Mouse (Mus musculus): Measurements from ENCODE around the gene Galt.
"Not testable (repeated sequence)": the region's sequence is repeated elsewhere in the genome, so short reads cannot be mapped to it uniquely, and the experiment has no call there.

Gene Galt

GRCm38 (mm10) chr4:41740380-41741157, 14.5 kb upstream of the Galt start:
- peak in 1 of 2 experiments; percentile 67 for DNase-seq (ENCODE audit: low spot score in 2 of 2)

DNA sequence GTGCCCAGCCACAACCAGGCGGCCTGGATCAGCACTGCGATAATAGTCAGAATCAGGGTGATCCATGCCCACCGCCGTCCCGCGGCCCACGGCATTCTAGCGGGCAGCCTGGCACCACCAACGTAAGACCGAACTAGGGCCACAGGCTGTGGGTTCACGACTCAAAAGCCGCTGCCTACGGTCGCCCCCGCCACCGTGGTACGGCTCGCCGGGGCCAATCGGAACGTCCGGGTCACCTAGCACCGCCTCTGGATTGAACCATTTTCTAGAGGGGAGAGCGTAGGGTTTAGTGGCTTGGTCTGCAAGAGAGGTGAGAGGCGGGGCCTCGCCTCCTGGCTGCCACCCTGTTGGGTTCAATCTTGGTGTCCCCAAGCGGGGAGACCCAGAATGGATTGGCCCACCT, 13.9 kb upstream of the Galt start:
- peak; percentile 77 to 88 for DNase-seq (ENCODE audit: low spot score in 2 of 2)

- no peak for DNase-seq (ENCODE audit: low spot score in 2 of 2)
Observed at GRCm38 (mm10) chr4:41744131-41744530, 10.9 kb upstream of the Galt start.

DNA sequence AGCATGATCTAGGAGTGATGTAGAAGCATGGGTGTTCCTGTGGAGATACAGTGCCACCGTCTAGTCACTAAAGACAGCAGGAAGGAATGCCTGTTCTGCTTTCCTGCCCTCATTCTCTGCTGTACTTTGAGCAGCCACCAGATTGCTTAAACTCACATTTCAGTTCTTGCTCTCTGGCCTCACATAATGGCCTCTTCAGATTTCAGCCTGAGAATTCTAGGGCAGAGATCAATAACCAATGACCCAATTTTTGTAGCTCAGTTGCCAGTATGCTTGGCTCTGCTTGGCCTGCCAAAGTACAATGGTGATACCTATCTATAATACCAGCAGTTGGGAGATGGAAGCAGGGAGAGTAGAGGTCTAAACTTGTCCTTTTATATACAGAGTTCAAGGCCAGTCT, 10.0 kb upstream of the Galt start:
- DNase-seq (ENCODE audit: low spot score in 2 of 2): no peak

- DNase-seq (ENCODE audit: low spot score in 2 of 2): peak; percentile 82 to 89
Observed at GRCm38 (mm10) chr4:41755338-41756305, 594 bp downstream of the Galt start, which contains the start of gene Sigmar1. Sigmar1 (minus strand) TSS chr4:41756157.

GRCm38 (mm10) chr4:41756440-41756839, 1.4 kb downstream of the Galt start:
- DNase-seq (ENCODE audit: low spot score in 2 of 2): no peak

- no peak for DNase-seq (ENCODE audit: low spot score in 2 of 2)
Observed at GRCm38 (mm10) chr4:41757321-41757720, 2.3 kb downstream of the Galt start.

DNA sequence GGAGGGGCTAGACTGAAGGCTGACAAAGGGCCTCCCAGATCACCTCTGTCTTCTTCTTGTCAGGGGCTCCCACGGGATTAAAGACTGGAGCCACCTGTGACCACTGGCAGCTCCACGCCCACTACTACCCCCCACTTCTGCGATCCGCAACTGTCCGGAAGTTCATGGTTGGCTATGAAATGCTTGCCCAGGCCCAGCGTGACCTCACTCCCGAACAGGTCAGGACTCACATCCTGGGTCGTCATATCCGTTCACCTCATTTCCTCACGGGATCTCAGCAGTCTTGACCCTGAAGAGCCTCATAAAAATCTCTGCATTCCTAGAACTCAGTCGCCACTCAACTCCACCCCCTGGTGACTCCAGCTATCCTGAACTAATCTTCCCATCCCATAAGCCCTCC, 3.0 kb downstream of the Galt start:
- DNase-seq (ENCODE audit: low spot score in 2 of 2): no peak

DNA sequence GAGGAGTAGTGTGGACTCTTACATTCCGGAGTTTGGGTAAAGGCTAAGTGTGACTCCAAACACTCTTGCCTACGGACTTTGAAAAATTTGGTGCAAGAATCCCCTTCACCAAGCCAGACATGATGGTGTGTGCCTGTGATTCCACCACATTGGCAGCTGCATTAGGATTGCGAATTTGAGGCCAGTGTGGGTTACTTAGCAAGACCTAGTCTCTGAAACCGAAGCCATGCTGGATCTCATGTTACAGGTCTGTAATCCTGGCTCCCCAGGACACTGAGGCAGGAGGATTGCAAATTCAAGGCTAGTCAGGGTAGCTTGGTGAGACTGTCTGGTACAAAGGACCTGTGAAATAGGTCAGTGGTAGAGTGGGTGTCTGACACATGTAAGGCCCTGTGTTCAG, 3.7 kb downstream of the Galt start:
- DNase-seq (ENCODE audit: low spot score in 2 of 2): no peak

DNA sequence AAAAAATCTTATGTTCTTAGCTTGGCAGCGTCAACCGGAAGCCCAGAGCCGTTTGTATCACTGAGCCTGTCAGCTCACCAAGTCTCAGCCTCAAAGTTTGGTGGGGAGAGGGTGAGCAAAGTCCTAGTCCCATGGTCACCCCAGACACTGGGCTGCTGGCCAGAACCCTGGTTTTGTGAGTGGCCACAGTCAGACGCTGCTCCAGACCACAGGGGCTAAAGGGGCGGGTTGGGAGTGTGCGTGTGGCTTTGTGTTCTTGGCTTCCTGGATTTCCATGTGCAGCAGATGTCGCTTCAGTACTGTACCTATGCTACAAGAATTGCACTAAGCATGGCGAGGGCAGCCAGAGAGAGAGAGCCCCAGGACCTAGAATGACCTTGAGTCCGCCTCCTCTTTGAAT, 4.2 kb downstream of the Galt start:
- DNase-seq (ENCODE audit: low spot score in 2 of 2): no peak

DNA sequence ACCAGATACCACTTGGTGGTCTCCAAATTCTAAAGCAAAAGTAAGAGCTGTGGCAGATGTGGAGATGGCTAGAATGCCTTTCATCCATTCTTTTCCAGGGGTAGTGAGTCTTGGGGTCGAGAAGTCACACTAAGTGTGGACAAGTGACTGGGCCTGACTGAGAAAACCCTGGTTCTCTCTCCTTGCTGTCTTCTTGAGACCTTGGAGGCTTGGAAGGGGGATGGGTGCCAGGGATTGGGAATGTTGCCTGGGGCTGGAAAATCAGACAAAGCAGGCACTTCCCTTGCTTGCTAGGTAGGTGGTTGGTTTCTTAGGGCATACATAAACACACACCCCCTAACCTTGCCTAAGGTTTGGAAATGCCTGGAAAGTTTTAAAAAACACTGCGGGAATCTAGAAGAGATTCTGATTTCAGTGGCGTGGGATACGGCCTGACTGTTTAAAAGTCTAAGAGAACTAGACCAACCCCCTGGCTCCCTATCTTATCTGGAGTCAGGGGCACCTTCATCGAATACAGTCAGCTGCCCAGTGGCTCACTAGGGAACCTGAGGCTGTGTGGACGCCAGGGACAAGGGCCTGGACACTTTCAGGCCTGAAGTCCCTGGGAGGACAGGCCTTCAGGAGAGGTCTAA, 4.7 kb downstream of the Galt start:
- no peak for DNase-seq (ENCODE audit: low spot score in 2 of 2)

DNA sequence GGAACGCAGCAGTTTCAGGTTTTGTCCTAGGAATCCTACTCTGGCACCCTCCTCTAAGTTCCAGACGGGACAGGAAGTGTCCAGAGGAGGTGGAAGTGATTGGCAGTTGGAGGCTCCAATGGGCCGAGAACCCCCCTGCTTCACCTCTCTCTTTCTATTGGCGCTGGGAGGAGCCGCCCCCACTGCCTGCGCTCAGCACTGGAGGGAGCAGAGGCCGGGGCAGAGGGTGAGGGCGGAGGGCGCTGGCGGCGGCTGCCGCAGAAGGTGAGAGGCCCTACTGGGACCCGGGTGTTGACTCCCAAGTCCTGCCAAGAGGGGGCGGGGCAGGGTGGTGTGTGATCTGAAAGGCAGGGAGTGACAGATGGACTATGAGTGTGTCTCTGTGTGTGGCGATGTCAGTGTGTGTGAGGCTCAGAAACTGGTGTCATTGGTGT, 5.3 kb downstream of the Galt start:
- DNase-seq (ENCODE audit: low spot score in 2 of 2): peak; percentile 32 to 73

DNA sequence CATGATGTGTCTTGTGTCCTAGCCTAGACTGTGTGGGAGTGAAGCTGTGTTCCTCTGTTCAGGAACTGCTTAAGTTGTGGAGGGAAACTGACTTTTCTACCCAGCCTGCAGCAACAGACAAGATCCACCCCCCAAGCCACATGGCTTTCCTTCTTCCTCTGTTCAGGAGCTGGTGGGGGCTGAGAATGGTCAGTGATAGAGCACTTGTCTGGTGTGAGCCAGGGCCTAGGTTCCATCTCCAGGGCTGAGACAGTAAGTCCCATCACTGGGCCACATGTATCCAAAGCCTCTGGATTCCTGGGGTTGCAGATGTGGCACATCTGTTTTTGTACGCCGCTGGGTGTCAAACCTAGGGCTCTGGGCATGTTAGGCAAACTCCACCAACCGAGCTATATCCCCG, 5.9 kb downstream of the Galt start:
- DNase-seq (ENCODE audit: low spot score in 2 of 2): no peak

DNA sequence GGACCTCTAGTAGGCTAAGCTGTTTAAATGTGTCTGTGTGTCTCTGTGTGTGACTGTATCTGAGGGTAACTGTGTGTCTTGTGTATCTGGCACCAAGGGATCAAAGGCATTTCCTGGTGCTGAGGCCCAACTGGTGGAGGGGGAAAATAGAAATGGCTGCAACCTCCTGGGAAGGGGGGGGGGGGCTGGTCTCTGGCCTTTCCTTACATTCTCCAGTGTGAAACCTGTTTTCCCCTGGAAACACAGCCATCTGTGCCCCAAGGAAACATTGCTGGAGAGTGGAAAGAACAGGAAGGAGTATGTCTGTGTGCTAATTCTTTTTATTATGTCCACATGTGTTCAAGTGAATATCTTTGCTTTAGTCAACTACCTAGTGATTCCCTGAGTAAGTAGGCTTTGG, 6.7 kb downstream of the Galt start:
- no peak for DNase-seq (ENCODE audit: low spot score in 2 of 2)

- DNase-seq (ENCODE audit: low spot score in 2 of 2): no peak
Observed at GRCm38 (mm10) chr4:41762099-41762687, 7.2 kb downstream of the Galt start.

- not testable (repeated sequence) for DNase-seq (ENCODE audit: low spot score in 2 of 2)
Observed at GRCm38 (mm10) chr4:41762688-41763114, 7.7 kb downstream of the Galt start.

- DNase-seq (ENCODE audit: low spot score in 2 of 2): not testable (repeated sequence)
Observed at GRCm38 (mm10) chr4:41763176-41763575, 8.1 kb downstream of the Galt start.

DNA sequence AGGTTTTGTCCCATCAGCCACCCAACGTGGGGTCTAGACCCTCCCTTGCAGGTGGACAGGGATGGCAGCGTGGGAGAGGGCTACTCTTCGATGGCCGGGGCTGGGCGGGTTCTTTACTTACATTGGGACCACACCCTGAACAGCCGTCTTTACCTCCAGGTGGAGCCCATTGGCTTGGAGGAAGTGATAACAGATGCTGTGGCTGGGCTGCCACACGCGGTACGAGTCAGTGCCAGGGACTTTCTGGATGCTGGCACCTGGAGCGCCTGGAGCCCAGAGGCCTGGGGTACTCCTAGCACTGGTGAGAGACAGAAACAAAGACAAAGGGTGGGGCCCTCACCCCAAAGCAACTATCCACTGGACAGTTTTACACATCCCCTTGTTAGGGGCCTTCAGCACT, 12.3 kb downstream of the Galt start:
- not testable (repeated sequence) for DNase-seq (ENCODE audit: low spot score in 2 of 2)

DNA sequence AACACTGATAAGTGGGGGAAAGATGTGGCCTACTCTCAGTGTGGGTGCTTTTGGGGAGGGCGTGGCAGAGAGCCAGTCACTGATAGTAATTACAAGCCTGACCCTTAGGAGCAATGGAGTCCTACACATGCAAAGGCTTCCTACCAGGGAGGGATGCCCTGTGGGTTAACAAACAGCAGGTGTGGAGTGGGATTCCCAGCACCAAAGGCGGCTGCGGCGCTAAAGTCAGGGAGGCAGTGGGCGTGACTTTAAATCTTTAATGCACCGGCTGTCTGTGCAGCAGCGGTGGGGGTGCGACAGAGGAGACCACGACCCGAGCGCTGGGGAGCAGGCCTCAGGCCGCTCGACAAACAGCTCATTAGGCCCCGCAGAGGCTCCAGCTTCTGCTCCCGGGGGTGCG, 17.9 kb downstream of the Galt start:
- not testable (repeated sequence) for DNase-seq (ENCODE audit: low spot score in 2 of 2)

DNA sequence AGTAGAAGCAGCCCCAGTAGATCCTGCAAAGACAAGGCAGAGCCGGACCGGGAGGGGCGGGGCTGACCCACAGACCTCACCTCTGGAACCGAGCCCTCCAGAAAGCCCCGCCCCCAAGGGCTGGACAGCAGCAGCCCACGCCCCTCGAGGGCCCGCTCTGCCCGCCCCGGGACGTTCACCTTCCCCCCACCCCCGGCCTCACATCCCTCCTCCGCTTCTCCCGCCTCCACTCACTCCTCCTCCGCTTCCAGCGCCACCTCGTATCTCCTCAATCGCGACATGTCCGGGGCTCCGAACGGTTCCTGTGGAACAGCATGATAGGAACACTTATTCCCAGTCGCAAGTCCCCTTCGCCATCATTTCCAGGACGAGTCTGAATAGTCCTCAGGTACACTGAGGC, 18.5 kb downstream of the Galt start:
- peak; percentile 41 to 58 for DNase-seq (ENCODE audit: low spot score in 2 of 2)

DNA sequence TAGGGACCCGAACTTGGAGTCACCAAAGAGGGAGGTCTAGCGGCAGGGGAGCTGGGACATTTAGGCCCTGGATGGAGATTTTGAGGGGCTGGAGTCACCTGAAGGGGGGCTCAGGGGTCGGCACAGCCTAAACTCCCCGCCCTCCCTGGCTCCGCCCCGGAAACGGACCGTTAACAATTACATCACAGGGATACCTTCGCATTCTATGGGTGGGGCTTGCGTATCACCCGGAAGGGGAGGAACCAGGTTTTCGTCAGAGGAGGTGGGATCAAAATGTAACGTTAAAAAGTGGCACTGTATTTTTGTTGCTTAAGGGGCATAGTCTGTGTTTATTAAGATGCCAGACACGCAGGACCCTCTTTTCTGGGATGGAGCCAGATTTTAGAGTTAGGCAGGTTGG, 19.0 kb downstream of the Galt start, which contains the start of gene Ccl27a:
Gene Ccl27a (minus strand): TSS at position 246 of the 400 bp plus-strand sequence.
- DNase-seq (ENCODE audit: low spot score in 2 of 2): peak; percentile 29 to 80

Data from spleen, postnatal 10 days (tissue).